Mouse (Mus musculus) liver, postnatal 0 days (tissue): ENCODE data around the gene Susd4. TPM values are rescaled to one million over a fixed set of nuclear protein-coding genes. Genes with fewer than 3 reads are reported as not detected.

Source experiments
- ATAC-seq: fragments of 200-750 bp; cut with Nextera tagmentation; 2 replicates; pipeline ENCODE4 v1.8.0; 2017; ENCODE audit warnings: mild to moderate bottlenecking, moderate library complexity
- DNase-seq: peaks from one replicate; pipeline ENCODE4 v3.0.0-alpha.2; 2016
- H3K27ac ChIP-seq: fragments of 300-500 bp; sonication (generic); 2 replicates; pipeline ENCODE4 v1.5.1; 2014; ENCODE audit warnings: antibody characterized with exemption, moderate library complexity, mild to moderate bottlenecking, low read depth
- H3K27me3 ChIP-seq: fragments of 300-500 bp; sonication (generic); 2 replicates; pipeline ENCODE4 v1.6.1; 2014; ENCODE audit warnings: low read length, control low read depth, mixed read lengths; ENCODE audit not compliant: insufficient read depth
- H3K36me3 ChIP-seq: fragments of 300-500 bp; sonication (generic); replicated peaks from 2 replicates; pipeline ENCODE4 v1.6.1; 2014; ENCODE audit warnings: mild to moderate bottlenecking, control low read depth, low read length, moderate library complexity, mixed read lengths; ENCODE audit not compliant: insufficient read depth
- H3K4me1 ChIP-seq: fragments of 300-500 bp; sonication (generic); 2 replicates; pipeline ENCODE4 v1.6.1; 2014; ENCODE audit warnings: antibody characterized with exemption, mild to moderate bottlenecking, control low read depth; ENCODE audit not compliant: insufficient read depth
- H3K4me2 ChIP-seq: fragments of 300-500 bp; sonication (generic); 2 replicates; pipeline ENCODE4 v1.6.1; 2014; ENCODE audit warnings: low read depth, mild to moderate bottlenecking, low read length, moderate library complexity, mixed read lengths
- H3K4me3 ChIP-seq: fragments of 300-500 bp; sonication (generic); 2 replicates; pipeline ENCODE4 v1.5.1; 2014; ENCODE audit warnings: low read depth, low read length
- H3K9ac ChIP-seq: fragments of 300-500 bp; sonication (generic); replicated peaks from 2 replicates; pipeline ENCODE4 v1.6.1; 2014; ENCODE audit warnings: mild to moderate bottlenecking, moderate library complexity
- H3K9me3 ChIP-seq: fragments of 300-500 bp; sonication (generic); 2 replicates; pipeline ENCODE4 v1.6.1; 2016; ENCODE audit warnings: mild to moderate bottlenecking, control low read depth, low read length, mixed read lengths
- CTCF ChIP-seq: sonication (generic); IDR thresholded peaks from 2 replicates; pipeline ENCODE4 v1.5.1; 2016; ENCODE audit warnings: antibody characterized with exemption, low read depth
- EP300 ChIP-seq: IDR thresholded peaks from 2 replicates; pipeline ENCODE4 v1.6.1; 2016; ENCODE audit warnings: antibody characterized with exemption, low read depth, mild to moderate bottlenecking
- WGBS: fragments of 180-500 bp; shearing (Covaris S2); extraction: QIAGEN DNeasy Blood & Tissue Kit; methylation state at CpG from one replicate; pipeline ENCODE4 v1.1.7; 2014; ENCODE audit not compliant: insufficient replicate concordance; 5-methylcytosine and 5-hydroxymethylcytosine counted together
- polyA plus RNA-seq: library from polyadenylated mRNA; unstranded; fragments of >200 nt; fragmentation: Nextera tagmentation; extraction: Ambion mirVana; gene quantifications from 2 replicates; pipeline ENCODE4 v1.2.1, GENCODE M21; 2015

Susd4 gene
- polyA plus RNA-seq, 1 experiment from 2014 or later: 1.9 TPM

- TF ChIP-seq CTCF (no peak), EP300 (no peak)
- no peak for ATAC-seq
- Histone ChIP-seq H3K9ac (no peak overlapping the region), H3K4me3 (no peak overlapping the region), H3K9me3 (no peaks in the 10 kb centered on the region), H3K4me2 (no peak overlapping the region), H3K27me3 (no peaks in the 10 kb centered on the region), H3K27ac (no peak overlapping the region), H3K4me1 (no peaks in the 10 kb centered on the region), H3K36me3 (no peaks in the 10 kb centered on the region)
- 84% methylated on average over 13 of the region's 13 CpGs for WGBS
- DNase-seq: no peak
These were observed 93.0 kb downstream of the Susd4 start for GRCm38 (mm10) chr1:182856636-182857035.

- Histone ChIP-seq H3K4me2 (no peak overlapping the region), H3K36me3 (no peaks in the 10 kb centered on the region), H3K9ac (no peak overlapping the region), H3K27ac (no peak overlapping the region), H3K4me1 (no peaks in the 10 kb centered on the region), H3K9me3 (no peaks in the 10 kb centered on the region), H3K27me3 (no peaks in the 10 kb centered on the region), H3K4me3 (no peak overlapping the region)
- WGBS: 60% methylated on average over 7 of the region's 7 CpGs
- DNase-seq (no peak), ATAC-seq (no peak)
- TF ChIP-seq CTCF: no peak
- no peak for TF ChIP-seq EP300
These were observed 98.2 kb downstream of the Susd4 start for GRCm38 (mm10) chr1:182861671-182862358.

- no peak overlapping the region for H3K9ac ChIP-seq
- H3K4me2 ChIP-seq: no peak overlapping the region
- H3K36me3 ChIP-seq: no peaks in the 10 kb centered on the region
- DNase-seq (no peak), ATAC-seq (no peak)
- H3K9me3 ChIP-seq: no peaks in the 10 kb centered on the region
- H3K4me1 ChIP-seq: no peaks in the 10 kb centered on the region
- TF ChIP-seq EP300 (no peak), CTCF (no peak)
- H3K27ac ChIP-seq: no peak overlapping the region
- 81% methylated on average over 6 of the region's 6 CpGs for WGBS
- no peak overlapping the region for H3K4me3 ChIP-seq
- no peaks in the 10 kb centered on the region for H3K27me3 ChIP-seq
These were observed 99.7 kb downstream of the Susd4 start for GRCm38 (mm10) chr1:182863396-182863795.

GRCm38 (mm10) chr1:182867886-182868285, 104.2 kb downstream of the Susd4 start:
- Histone ChIP-seq H3K4me3 (no peak overlapping the region), H3K4me2 (no peak overlapping the region), H3K9me3 (peaks cover 5% of the 10 kb centered on the region; the same call in 1 of the 2 replicates), H3K4me1 (no peaks in the 10 kb centered on the region), H3K36me3 (no peaks in the 10 kb centered on the region), H3K27ac (no peak overlapping the region), H3K9ac (no peak overlapping the region), H3K27me3 (no peaks in the 10 kb centered on the region)
- no peak for ATAC-seq
- WGBS: 69% methylated on average over 3 of the region's 3 CpGs
- DNase-seq: no peak
- TF ChIP-seq CTCF (no peak), EP300 (no peak)

GRCm38 (mm10) chr1:182868432-182869113, 104.9 kb downstream of the Susd4 start:
- Histone ChIP-seq H3K4me3 (no peak overlapping the region), H3K4me2 (no peak overlapping the region), H3K27me3 (no peaks in the 10 kb centered on the region), H3K9ac (no peak overlapping the region), H3K36me3 (no peaks in the 10 kb centered on the region), H3K4me1 (no peaks in the 10 kb centered on the region), H3K27ac (no peak overlapping the region), H3K9me3 (peaks cover 9% of the 10 kb centered on the region; the same call in 1 of the 2 replicates)
- DNase-seq (peak; percentile 68), ATAC-seq (no peak)
- 67% methylated on average over 14 of the region's 14 CpGs for WGBS
- TF ChIP-seq CTCF: peak; percentile 67
- no peak for TF ChIP-seq EP300

- no peak for ATAC-seq
- no peak for TF ChIP-seq EP300
- no peak for TF ChIP-seq CTCF
- Histone ChIP-seq H3K9ac (no peak overlapping the region), H3K27me3 (no peaks in the 10 kb centered on the region), H3K4me3 (no peak overlapping the region), H3K36me3 (no peaks in the 10 kb centered on the region), H3K27ac (no peak overlapping the region), H3K4me1 (no peaks in the 10 kb centered on the region), H3K9me3 (peaks cover 9% of the 10 kb centered on the region; the same call in 1 of the 2 replicates), H3K4me2 (no peak overlapping the region)
- DNase-seq: no peak
- 67% methylated on average over 6 of the region's 6 CpGs for WGBS
These were observed 105.4 kb downstream of the Susd4 start for GRCm38 (mm10) chr1:182869114-182869456.
